Mouse (Mus musculus): ENCODE measurements around the gene Aimp1.

- TF ChIP-seq EP300 (IDR thresholded peaks at IDR 0.05; ENCODE audit: insufficient read depth, low read depth, low read length) (no peak), POLR2A (IDR thresholded peaks at IDR 0.05; ENCODE audit: insufficient read depth, low read length) (no peak)
These were observed 6.7 kb downstream of the Aimp1 start for GRCm38 (mm10) chr3:132677494-132677893.
